Comparison of ENCODE assay signal across 9 mouse cellular contexts in the genomic region with DNA sequence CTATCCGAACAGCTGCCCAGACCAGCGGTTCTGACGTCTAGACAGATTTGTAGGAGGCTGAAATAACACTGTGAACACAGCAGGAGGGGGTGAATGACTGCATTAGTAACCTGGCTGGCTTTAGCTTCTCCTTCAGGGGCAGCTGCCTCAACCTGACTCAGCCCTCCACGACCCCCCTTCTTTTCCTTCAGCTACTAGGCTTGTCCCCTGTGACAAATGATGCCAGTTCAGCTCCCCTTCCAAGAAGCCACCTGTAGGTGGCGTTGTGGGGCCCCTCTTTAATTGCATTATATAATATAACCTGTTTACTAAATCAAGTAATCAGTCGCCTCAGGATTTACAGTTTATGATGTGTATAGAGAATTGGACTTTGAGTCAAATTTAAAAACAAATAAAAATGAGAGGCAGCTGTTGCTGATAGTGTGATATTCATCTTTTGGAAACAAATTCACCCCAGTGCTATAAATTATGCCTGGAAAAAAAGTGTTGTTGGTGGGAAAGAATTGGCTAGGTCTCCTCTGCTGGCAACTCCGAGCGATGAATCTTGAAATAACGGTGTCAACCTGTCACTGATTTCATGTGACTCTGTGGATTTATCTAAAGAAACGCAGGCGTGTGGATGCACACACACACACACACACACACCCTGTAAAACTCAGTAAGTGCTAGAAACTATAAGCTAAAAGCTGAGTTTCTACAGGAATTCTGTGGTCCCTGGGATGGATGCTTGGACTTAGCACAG.
DNase-seq lines count a peak whose midpoint lies in the region; ATAC-seq and TF ChIP-seq lines count a peak whose summit lies in the region.
"Had no signal": no experiment of that assay in that cellular context is flagged by ENCODE, and none has a peak within 500 bp of the region (broad histone marks: within the 10 kb centered on the region; RNA-seq: fewer than 3 reads in every experiment).

No protein-coding gene starts in this region.

- TF ChIP-seq CTCF in forebrain, postnatal 0 days (IDR thresholded peaks at IDR 0.05; ENCODE audit: low read depth): peak; percentile 42

- 48% methylated on average over 11 of the region's 11 CpGs for WGBS in forebrain, postnatal 0 days
- 49% methylated on average over 11 of the region's 11 CpGs for WGBS in forebrain, embryonic 15.5 days
- WGBS in midbrain, embryonic 10.5 days: 67% methylated on average over 11 of the region's 11 CpGs
- WGBS in midbrain, embryonic 11.5 days: 70% methylated on average over 11 of the region's 11 CpGs

- 0 out of 2 replicates have a peak, but pooled peaks have one; percentile 9 for ATAC-seq in forebrain, postnatal 0 days
- no peak for ATAC-seq in forebrain, embryonic 15.5 days (replicated peaks)
- ATAC-seq in midbrain, embryonic 11.5 days (ENCODE audit: low FRiP score): no peak
- no peak for ATAC-seq in erythroblast, adult 5-6 weeks (replicated peaks; ENCODE audit: low FRiP score, poor library complexity, severe bottlenecking)

- H3K9ac ChIP-seq in forebrain, postnatal 0 days: no peak overlapping the region
- no peak overlapping the region for H3K9ac ChIP-seq in forebrain, embryonic 15.5 days (replicated peaks)
- no peak overlapping the region for H3K9ac ChIP-seq in midbrain, embryonic 11.5 days (ENCODE audit: low read length)
- H3K9ac ChIP-seq: neural tube, embryonic 13.5 days had no signal

- H3K27ac ChIP-seq in forebrain, postnatal 0 days (ENCODE audit: low read depth, low read length): no peak overlapping the region
- no peak overlapping the region for H3K27ac ChIP-seq in forebrain, embryonic 15.5 days (replicated peaks)
- H3K27ac ChIP-seq in midbrain, embryonic 10.5 days (replicated peaks): peak overlapping the region; percentile 38
- H3K27ac ChIP-seq in midbrain, embryonic 11.5 days (ENCODE audit: low read depth, low read length): no peak overlapping the region
- H3K27ac ChIP-seq: neural tube, embryonic 13.5 days had no signal

- H3K4me3 ChIP-seq in forebrain, postnatal 0 days (ENCODE audit: low read depth, low read length): no peak overlapping the region
- no peak overlapping the region for H3K4me3 ChIP-seq in forebrain, embryonic 15.5 days
- H3K4me3 ChIP-seq in midbrain, embryonic 10.5 days: no peak overlapping the region
- no peak overlapping the region for H3K4me3 ChIP-seq in midbrain, embryonic 11.5 days (ENCODE audit: low read depth, low read length)
- H3K4me3 ChIP-seq: neural tube, embryonic 13.5 days had no signal

- peak; percentile 49 for DNase-seq in forebrain, postnatal 0 days
- DNase-seq in midbrain, embryonic 10.5 days (ENCODE audit: low spot score): no peak
- DNase-seq in midbrain, embryonic 11.5 days (ENCODE audit: low spot score, missing footprints): no peak
- DNase-seq in cerebellum, postnatal 14 days: peak; percentile 53 to 70
- DNase-seq in layer of hippocampus, postnatal 36 days: peak; percentile 42 to 44
- no peak for DNase-seq in urinary bladder, postnatal 36 days (ENCODE audit: low spot score in 2 of 2)

- no peaks in the 10 kb centered on the region for H3K9me3 ChIP-seq in forebrain, postnatal 0 days (ENCODE audit: low read length)
- no peaks in the 10 kb centered on the region for H3K9me3 ChIP-seq in forebrain, embryonic 15.5 days
- no peaks in the 10 kb centered on the region for H3K9me3 ChIP-seq in midbrain, embryonic 10.5 days (replicated peaks)
- no peaks in the 10 kb centered on the region for H3K9me3 ChIP-seq in midbrain, embryonic 11.5 days (ENCODE audit: control insufficient read depth, low read length)
- H3K9me3 ChIP-seq: neural tube, embryonic 13.5 days had no signal

- no peaks in the 10 kb centered on the region for H3K4me1 ChIP-seq in forebrain, postnatal 0 days (ENCODE audit: insufficient read depth)
- peaks cover 24% of the 10 kb centered on the region for H3K4me1 ChIP-seq in forebrain, embryonic 15.5 days
- peaks cover 87% of the 10 kb centered on the region for H3K4me1 ChIP-seq in midbrain, embryonic 10.5 days
- H3K4me1 ChIP-seq in midbrain, embryonic 11.5 days (ENCODE audit: control insufficient read depth, insufficient read depth, low read length): peaks cover 9% of the 10 kb centered on the region

- H3K36me3 ChIP-seq in forebrain, postnatal 0 days (ENCODE audit: insufficient read depth): no peaks in the 10 kb centered on the region
- no peaks in the 10 kb centered on the region for H3K36me3 ChIP-seq in forebrain, embryonic 15.5 days
- H3K36me3 ChIP-seq in midbrain, embryonic 10.5 days: no peaks in the 10 kb centered on the region
- no peaks in the 10 kb centered on the region for H3K36me3 ChIP-seq in midbrain, embryonic 11.5 days (ENCODE audit: control insufficient read depth, insufficient read depth, low read length)
- H3K36me3 ChIP-seq: neural tube, embryonic 13.5 days had no signal

- no peak overlapping the region for H3K4me2 ChIP-seq in forebrain, postnatal 0 days (ENCODE audit: low read depth)
- H3K4me2 ChIP-seq in forebrain, embryonic 15.5 days (replicated peaks): no peak overlapping the region
- no peak overlapping the region for H3K4me2 ChIP-seq in midbrain, embryonic 11.5 days
- H3K4me2 ChIP-seq: neural tube, embryonic 13.5 days had no signal

- H3K27me3 ChIP-seq in forebrain, postnatal 0 days (ENCODE audit: insufficient read depth, low read length): no peaks in the 10 kb centered on the region
- H3K27me3 ChIP-seq in forebrain, embryonic 15.5 days: no peaks in the 10 kb centered on the region
- no peaks in the 10 kb centered on the region for H3K27me3 ChIP-seq in midbrain, embryonic 10.5 days (ENCODE audit: low read depth, poor library complexity, severe bottlenecking)
- H3K27me3 ChIP-seq in midbrain, embryonic 11.5 days (ENCODE audit: control insufficient read depth, insufficient read depth, low read length): no peaks in the 10 kb centered on the region
- H3K27me3 ChIP-seq: neural tube, embryonic 13.5 days had no signal

Comparison
In these comparisons a context has a peak if more than half of its experiments do, and no peak if none do; other contexts are left out.
1. DNase-seq: peak in forebrain, postnatal 0 days (single experiment), cerebellum, postnatal 14 days (2 of 2) and layer of hippocampus, postnatal 36 days (2 of 2); none in midbrain, embryonic 10.5 days (single experiment), midbrain, embryonic 11.5 days (single experiment) and urinary bladder, postnatal 36 days (0 of 2).